Mouse (Mus musculus) regulatory T cell (primary cell): ENCODE data around the gene 1700012B07Rik.

Source experiments
- in situ Hi-C: fragments of 300-600 bp; cut with MboI, MseI; formaldehyde crosslinking; loops from one replicate; pipeline ENCODE4 v1.15.1; 2025; ENCODE audit warnings: high pct_unique_total_duplicates

1700012B07Rik gene

GRCm38 (mm10) chr11:109827946-109828345, at the start of gene 1700012B07Rik:
1700012B07Rik (minus strand) TSS chr11:109828046.
- in situ Hi-C loops, result no loop called here

- in situ Hi-C loops, result no loop called here
These were observed 48.9 kb upstream of the 1700012B07Rik start for GRCm38 (mm10) chr11:109876767-109877166.

GRCm38 (mm10) chr11:109875834-109876233, 48.0 kb upstream of the 1700012B07Rik start:
- in situ Hi-C loops, result no loop called here

GRCm38 (mm10) chr11:109875525-109875802, 47.6 kb upstream of the 1700012B07Rik start:
- in situ Hi-C loops, result no loop called here

GRCm38 (mm10) chr11:109874651-109875524, 47.0 kb upstream of the 1700012B07Rik start:
- in situ Hi-C loops, result loop anchor here (25.0 kb wide), 2 partner anchors 563 to 638 kb away; no protein-coding TSS in a partner anchor

- in situ Hi-C loops, result loop anchor here (25.0 kb wide), 2 partner anchors 562 to 637 kb away; no protein-coding TSS in a partner anchor
These were observed 46.2 kb upstream of the 1700012B07Rik start for GRCm38 (mm10) chr11:109873852-109874610.

GRCm38 (mm10) chr11:109873161-109873775, 45.4 kb upstream of the 1700012B07Rik start:
- in situ Hi-C loops, result loop anchor here (25.0 kb wide), 2 partner anchors 561 to 636 kb away; no protein-coding TSS in a partner anchor

GRCm38 (mm10) chr11:109872674-109873073, 44.8 kb upstream of the 1700012B07Rik start:
- in situ Hi-C loops, result loop anchor here (25.0 kb wide), 2 partner anchors 560 to 635 kb away; no protein-coding TSS in a partner anchor

- in situ Hi-C loops, result loop anchor here (25.0 kb wide), 2 partner anchors 560 to 635 kb away; no protein-coding TSS in a partner anchor
These were observed 44.2 kb upstream of the 1700012B07Rik start for GRCm38 (mm10) chr11:109872056-109872455.

GRCm38 (mm10) chr11:109867861-109868260, 40.0 kb upstream of the 1700012B07Rik start:
- in situ Hi-C loops, result loop anchor here (10.0 to 25.0 kb wide), 4 partner anchors 243 to 631 kb away; no protein-coding TSS in a partner anchor

GRCm38 (mm10) chr11:109866537-109867160, 38.8 kb upstream of the 1700012B07Rik start:
- in situ Hi-C loops, result loop anchor here (10.0 to 25.0 kb wide), 4 partner anchors 242 to 629 kb away; no protein-coding TSS in a partner anchor

GRCm38 (mm10) chr11:109865526-109865925, 37.7 kb upstream of the 1700012B07Rik start:
- in situ Hi-C loops, result loop anchor here (10.0 to 25.0 kb wide), 4 partner anchors 241 to 628 kb away; no protein-coding TSS in a partner anchor

GRCm38 (mm10) chr11:109863951-109864350, 36.1 kb upstream of the 1700012B07Rik start:
- in situ Hi-C loops, result loop anchor here (10.0 to 25.0 kb wide), 4 partner anchors 239 to 627 kb away; no protein-coding TSS in a partner anchor

- in situ Hi-C loops, result loop anchor here (10.0 to 25.0 kb wide), 4 partner anchors 238 to 626 kb away; no protein-coding TSS in a partner anchor
These were observed 35.4 kb upstream of the 1700012B07Rik start for GRCm38 (mm10) chr11:109863194-109863746.

- in situ Hi-C loops, result loop anchor here (10.0 to 25.0 kb wide), 4 partner anchors 236 to 623 kb away; no protein-coding TSS in a partner anchor
These were observed 32.7 kb upstream of the 1700012B07Rik start for GRCm38 (mm10) chr11:109860508-109860907.

- in situ Hi-C loops, result loop anchor here (5.0 to 25.0 kb wide), 5 partner anchors 188 to 623 kb away; no protein-coding TSS in a partner anchor
These were observed 32.2 kb upstream of the 1700012B07Rik start for GRCm38 (mm10) chr11:109859939-109860469.

GRCm38 (mm10) chr11:109859441-109859840, 31.6 kb upstream of the 1700012B07Rik start:
- in situ Hi-C loops, result loop anchor here (5.0 to 25.0 kb wide), 3 partner anchors 187 to 622 kb away; no protein-coding TSS in a partner anchor

- in situ Hi-C loops, result loop anchor here (5.0 to 25.0 kb wide), 3 partner anchors 185 to 620 kb away; no protein-coding TSS in a partner anchor
These were observed 29.2 kb upstream of the 1700012B07Rik start for GRCm38 (mm10) chr11:109857086-109857485.

GRCm38 (mm10) chr11:109854056-109854455, 26.2 kb upstream of the 1700012B07Rik start:
- in situ Hi-C loops, result loop anchor here (25.0 kb wide), 2 partner anchors 542 to 617 kb away; no protein-coding TSS in a partner anchor
